Mouse (Mus musculus): ENCODE results near the gene 1700056E22Rik.

The 1700056E22Rik gene

GRCm38 (mm10) chr1:184034011-184034557 lies at the start of gene 1700056E22Rik:
Gene 1700056E22Rik (minus strand): TSS chr1:184034301.
- DNase-seq = peak; percentile 97

- DNase-seq = no peak
Observed at GRCm38 (mm10) chr1:184083166-184083565, 49.1 kb upstream of the 1700056E22Rik start.

- no peak for DNase-seq
Observed at GRCm38 (mm10) chr1:184082661-184083060, 48.6 kb upstream of the 1700056E22Rik start.

- DNase-seq = no peak
Observed at GRCm38 (mm10) chr1:184079304-184079703, 45.2 kb upstream of the 1700056E22Rik start.

GRCm38 (mm10) chr1:184076756-184077155 lies 42.7 kb upstream of the 1700056E22Rik start:
- no peak for DNase-seq

GRCm38 (mm10) chr1:184076065-184076464 lies 42.0 kb upstream of the 1700056E22Rik start:
- DNase-seq = no peak

- DNase-seq = no peak
Observed at GRCm38 (mm10) chr1:184068971-184069370, 34.9 kb upstream of the 1700056E22Rik start.

GRCm38 (mm10) chr1:184067704-184068558 lies 33.8 kb upstream of the 1700056E22Rik start:
- DNase-seq = no peak

GRCm38 (mm10) chr1:184066460-184067287 lies 32.6 kb upstream of the 1700056E22Rik start:
- no peak for DNase-seq

GRCm38 (mm10) chr1:184065589-184066361 lies 31.7 kb upstream of the 1700056E22Rik start:
- no peak for DNase-seq

- DNase-seq = no peak
Observed at GRCm38 (mm10) chr1:184064306-184064705, 30.2 kb upstream of the 1700056E22Rik start.

GRCm38 (mm10) chr1:184061901-184062300 lies 27.8 kb upstream of the 1700056E22Rik start:
- DNase-seq = no peak

- DNase-seq = no peak
Observed at GRCm38 (mm10) chr1:184060828-184061734, 27.0 kb upstream of the 1700056E22Rik start.

- DNase-seq = no peak
Observed at GRCm38 (mm10) chr1:184060381-184060780, 26.3 kb upstream of the 1700056E22Rik start.

GRCm38 (mm10) chr1:184059814-184060213 lies 25.7 kb upstream of the 1700056E22Rik start:
- DNase-seq = no peak

GRCm38 (mm10) chr1:184058206-184058605 lies 24.1 kb upstream of the 1700056E22Rik start:
- no peak for DNase-seq

- no peak for DNase-seq
Observed at GRCm38 (mm10) chr1:184054176-184054575, 20.1 kb upstream of the 1700056E22Rik start.

GRCm38 (mm10) chr1:184053711-184054110 lies 19.6 kb upstream of the 1700056E22Rik start:
- DNase-seq = no peak

GRCm38 (mm10) chr1:184053141-184053540 lies 19.0 kb upstream of the 1700056E22Rik start:
- no peak for DNase-seq

GRCm38 (mm10) chr1:184052331-184052730 lies 18.2 kb upstream of the 1700056E22Rik start:
- DNase-seq = no peak

- peak; percentile 14 for DNase-seq
Observed at GRCm38 (mm10) chr1:184051824-184052223, 17.7 kb upstream of the 1700056E22Rik start.

Measured in kidney, adult 18-20 months (tissue).